Mouse (Mus musculus): ENCODE measurements around the gene Fbxo5.
A peak's percentile ranks its signal among the peaks of the same experiment; 100 is the strongest.

Gene Fbxo5

GRCm38 (mm10) chr10:5805243-5805730, at the start of gene Fbxo5:
Fbxo5 (minus strand) TSS chr10:5805600.
- DNase-seq (ENCODE audit: low spot score) = peak; percentile 98

- DNase-seq (ENCODE audit: low spot score) = no peak
Observed at GRCm38 (mm10) chr10:5853290-5853868, 48.0 kb upstream of the Fbxo5 start.

GRCm38 (mm10) chr10:5846939-5847338, 41.5 kb upstream of the Fbxo5 start:
- no peak for DNase-seq (ENCODE audit: low spot score)

- DNase-seq (ENCODE audit: low spot score) = peak; percentile 13
Observed at GRCm38 (mm10) chr10:5841369-5841768, 36.0 kb upstream of the Fbxo5 start.

GRCm38 (mm10) chr10:5826336-5827025, 21.1 kb upstream of the Fbxo5 start:
- DNase-seq (ENCODE audit: low spot score) = no peak

- peak; percentile 62 for DNase-seq (ENCODE audit: low spot score)
Observed at GRCm38 (mm10) chr10:5824779-5825178, 19.4 kb upstream of the Fbxo5 start.

GRCm38 (mm10) chr10:5823740-5824491, 18.5 kb upstream of the Fbxo5 start, which contains the start of gene Mtrf1l:
Mtrf1l (minus strand) TSS chr10:5823910.
- peak; percentile 98 for DNase-seq (ENCODE audit: low spot score)

GRCm38 (mm10) chr10:5823291-5823739, 17.9 kb upstream of the Fbxo5 start:
- DNase-seq (ENCODE audit: low spot score) = no peak

GRCm38 (mm10) chr10:5818772-5819171, 13.4 kb upstream of the Fbxo5 start:
- no peak for DNase-seq (ENCODE audit: low spot score)

- DNase-seq (ENCODE audit: low spot score) = no peak
Observed at GRCm38 (mm10) chr10:5815968-5816367, 10.6 kb upstream of the Fbxo5 start.

- DNase-seq (ENCODE audit: low spot score) = no peak
Observed at GRCm38 (mm10) chr10:5813724-5814123, 8.3 kb upstream of the Fbxo5 start.

GRCm38 (mm10) chr10:5807683-5808082, 2.3 kb upstream of the Fbxo5 start:
- DNase-seq (ENCODE audit: low spot score) = no peak

GRCm38 (mm10) chr10:5806996-5807395, 1.6 kb upstream of the Fbxo5 start:
- DNase-seq (ENCODE audit: low spot score) = no peak

- no peak for DNase-seq (ENCODE audit: low spot score)
Observed at GRCm38 (mm10) chr10:5806416-5806815, 1.0 kb upstream of the Fbxo5 start.

GRCm38 (mm10) chr10:5805731-5806307, 419 bp upstream of the Fbxo5 start:
- peak; percentile 98 for DNase-seq (ENCODE audit: low spot score)

GRCm38 (mm10) chr10:5804691-5805156, 676 bp downstream of the Fbxo5 start:
- peak; percentile 62 for DNase-seq (ENCODE audit: low spot score)

- no peak for DNase-seq (ENCODE audit: low spot score)
Observed at GRCm38 (mm10) chr10:5803739-5804138, 1.7 kb downstream of the Fbxo5 start.

GRCm38 (mm10) chr10:5802866-5803265, 2.5 kb downstream of the Fbxo5 start:
- peak; percentile 24 for DNase-seq (ENCODE audit: low spot score)

GRCm38 (mm10) chr10:5800490-5800889, 4.9 kb downstream of the Fbxo5 start:
- no peak for DNase-seq (ENCODE audit: low spot score)

- no peak for DNase-seq (ENCODE audit: low spot score)
Observed at GRCm38 (mm10) chr10:5798069-5798468, 7.3 kb downstream of the Fbxo5 start.

- DNase-seq (ENCODE audit: low spot score) = no peak
Observed at GRCm38 (mm10) chr10:5790657-5791056, 14.7 kb downstream of the Fbxo5 start.

GRCm38 (mm10) chr10:5786923-5787322, 18.5 kb downstream of the Fbxo5 start:
- no peak for DNase-seq (ENCODE audit: low spot score)
